Mouse (Mus musculus): ENCODE measurements around the gene Prl3b1.

Gene Prl3b1

DNA sequence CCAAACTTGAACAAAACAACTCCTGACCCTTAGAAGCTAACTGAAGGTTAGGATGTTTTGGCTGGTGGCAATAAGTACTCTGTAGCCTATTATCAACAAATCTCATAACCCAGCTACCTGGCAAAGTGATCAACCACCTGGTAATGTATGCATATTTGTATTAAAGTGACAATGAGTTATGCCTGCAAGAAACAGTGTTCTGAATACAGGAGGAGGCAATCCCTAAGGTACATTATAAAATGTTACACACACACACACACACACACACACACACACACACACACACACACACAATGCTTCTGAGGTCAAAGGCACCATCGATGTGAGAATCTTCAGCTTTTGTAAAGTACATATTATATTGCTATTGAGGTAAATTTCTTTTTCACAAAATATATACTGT is at the start of gene Prl3b1:
Prl3b1 (plus strand) TSS at position 301 of the 400 bp plus-strand sequence.
- DNase-seq: no peak

DNA sequence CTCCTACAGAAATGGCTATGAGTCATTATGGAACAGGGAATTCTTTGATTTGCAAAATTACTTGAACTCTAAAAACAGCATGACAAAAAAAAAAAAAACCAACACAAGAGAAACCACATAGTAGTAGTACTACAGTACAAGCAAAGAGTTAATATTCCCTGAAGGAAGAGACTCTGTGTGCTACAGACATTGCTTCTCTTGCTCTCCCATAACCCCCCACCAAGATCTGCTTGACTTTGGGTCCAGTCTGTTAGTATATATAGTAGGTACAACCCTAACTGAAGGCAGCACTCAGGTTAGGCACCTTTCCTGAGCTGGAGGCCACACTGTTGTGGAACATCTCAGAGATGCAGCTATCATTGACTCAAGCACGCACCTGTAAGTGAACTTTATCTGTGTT is 45.3 kb upstream of the Prl3b1 start, which contains the start of gene Prl3c1:
Prl3c1 (plus strand) TSS at position 301 of the 400 bp plus-strand sequence.
- no peak for DNase-seq

DNA sequence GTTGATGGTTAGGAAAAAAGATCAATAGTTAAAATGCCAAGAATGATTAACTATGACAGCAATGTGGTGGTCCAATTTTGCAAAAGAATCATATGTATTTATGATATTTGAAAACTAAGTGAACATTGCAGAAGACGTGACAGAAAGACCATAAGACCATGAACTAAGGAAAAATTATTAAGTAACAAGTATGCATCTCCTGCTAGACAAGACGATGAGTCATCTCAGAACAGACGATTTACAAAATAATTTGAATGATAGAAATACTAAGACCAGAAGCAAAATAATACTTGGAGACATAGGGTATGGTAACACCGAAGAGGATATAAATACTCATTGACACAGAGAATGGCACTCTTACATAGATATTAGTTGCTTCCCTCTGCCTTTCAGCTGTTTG is 17.5 kb downstream of the Prl3b1 start, which contains the start of gene Prl3a1:
Prl3a1 (plus strand) TSS at position 301 of the 400 bp plus-strand sequence.
- DNase-seq: no peak
